ENCODE assay signal across 9 mouse cellular contexts in genomic region chr13:40994487-40995263, GRCm38 (mm10). TPM values are rescaled to one million over a fixed set of nuclear protein-coding genes. Genes with fewer than 3 reads are reported as not detected.
DNase-seq lines count a peak whose midpoint lies in the region; ATAC-seq and TF ChIP-seq lines count a peak whose summit lies in the region.
"Had no signal": no experiment of that assay in that cellular context is flagged by ENCODE, and none has a peak within 500 bp of the region (broad histone marks: within the 10 kb centered on the region; RNA-seq: fewer than 3 reads in every experiment).

No protein-coding gene starts in this region.

- H3K4me2 ChIP-seq in heart, embryonic 14.5 days (ENCODE audit: low read length) = peak overlapping the region; percentile 23
- no peak overlapping the region for H3K4me2 ChIP-seq in lung, postnatal 0 days (replicated peaks; ENCODE audit: low read depth, low read length)
- H3K4me2 ChIP-seq in forebrain, embryonic 11.5 days (ENCODE audit: low read depth, low read length, severe bottlenecking) = peak overlapping the region; percentile 18; the same call in 1 of the 2 replicates

- H3K27ac ChIP-seq in heart, embryonic 14.5 days (replicated peaks in 1 of 2; ENCODE audit: control insufficient read depth in 1 of 2, insufficient read depth in 1 of 2, low read depth in 2 of 2, low read length in 2 of 2) = peak overlapping the region; percentile 11 to 33; a peak in 1 of 4 replicates
- no peak overlapping the region for H3K27ac ChIP-seq in lung, postnatal 0 days (ENCODE audit: low read length)
- peak overlapping the region; percentile 46; the same call in 1 of the 2 replicates for H3K27ac ChIP-seq in forebrain, embryonic 11.5 days (ENCODE audit: low read depth, low read length)
- H3K27ac ChIP-seq: macrophage had no signal

- peaks cover 0 to 12% of the 10 kb centered on the region in 2 experiments; a peak in 3 of 4 replicates for H3K4me1 ChIP-seq in heart, embryonic 14.5 days (ENCODE audit: control insufficient read depth in 2 of 2, insufficient read depth in 2 of 2, low read length in 2 of 2)
- H3K4me1 ChIP-seq in lung, postnatal 0 days (ENCODE audit: insufficient read depth, low read depth, low read length) = no peaks in the 10 kb centered on the region
- peaks cover 4% of the 10 kb centered on the region; the same call in 1 of the 2 replicates for H3K4me1 ChIP-seq in forebrain, embryonic 11.5 days (replicated peaks; ENCODE audit: control insufficient read depth, insufficient read depth, low read length)

- H3K27me3 ChIP-seq in heart, embryonic 14.5 days (ENCODE audit: control insufficient read depth, insufficient read depth, low read length) = no peaks in the 10 kb centered on the region
- H3K27me3 ChIP-seq in lung, postnatal 0 days (replicated peaks; ENCODE audit: insufficient read depth, low read length) = no peaks in the 10 kb centered on the region
- H3K27me3 ChIP-seq in forebrain, embryonic 11.5 days (ENCODE audit: control insufficient read depth, insufficient read depth, low read length) = peaks cover 2% of the 10 kb centered on the region; the same call in 1 of the 2 replicates

- intact Hi-C loops in heart, postnatal 36 days (cut with DNase I) = no loop called here

- TF ChIP-seq CTCF in lung, postnatal 0 days (IDR thresholded peaks at IDR 0.05) = no peak

- H3K4me3 ChIP-seq in heart, embryonic 14.5 days (ENCODE audit: control insufficient read depth in 1 of 2, insufficient read depth in 1 of 2, low read depth in 1 of 2, low read length in 2 of 2) = no peak overlapping the region
- no peak overlapping the region for H3K4me3 ChIP-seq in lung, postnatal 0 days (ENCODE audit: low read depth, low read length)
- no peak overlapping the region for H3K4me3 ChIP-seq in forebrain, embryonic 11.5 days (ENCODE audit: low read depth, low read length)

- DNase-seq in heart, postnatal 36 days = no peak
- DNase-seq in lung, postnatal 0 days (ENCODE audit: low spot score) = peak; percentile 10
- DNase-seq in lung, postnatal 36 days = no peak
- no peak for DNase-seq in forebrain, embryonic 11.5 days (ENCODE audit: low spot score)
- DNase-seq in retina, embryonic 14.5 days (ENCODE audit: low spot score) = peak; percentile 33
- no peak for DNase-seq in cerebellum, postnatal 14 days

- no peak for ATAC-seq in heart, embryonic 14.5 days (ENCODE audit: insufficient number of reproducible peaks, insufficient read depth, low FRiP score, low read depth)
- no peak; the same call in 1 of the 2 replicates for ATAC-seq in lung, postnatal 0 days
- ATAC-seq in forebrain, embryonic 11.5 days (replicated peaks; ENCODE audit: low FRiP score) = peak; percentile 82
- ATAC-seq in inflammation-experienced regulatory T-cells, adult 6 months = no peak

- H3K9me3 ChIP-seq in heart, embryonic 14.5 days (ENCODE audit: control insufficient read depth, low read length) = no peaks in the 10 kb centered on the region
- H3K9me3 ChIP-seq in lung, postnatal 0 days (ENCODE audit: low read length) = no peaks in the 10 kb centered on the region
- no peaks in the 10 kb centered on the region for H3K9me3 ChIP-seq in forebrain, embryonic 11.5 days (ENCODE audit: control insufficient read depth, low read length)

- no peaks in the 10 kb centered on the region for H3K36me3 ChIP-seq in heart, embryonic 14.5 days (ENCODE audit: control insufficient read depth, insufficient read depth, low read length)
- H3K36me3 ChIP-seq in lung, postnatal 0 days (ENCODE audit: insufficient read depth, low read length) = no peaks in the 10 kb centered on the region
- H3K36me3 ChIP-seq in forebrain, embryonic 11.5 days (ENCODE audit: control insufficient read depth, insufficient read depth, low read length) = no peaks in the 10 kb centered on the region

- peak overlapping the region; percentile 38; the same call in 1 of the 2 replicates for H3K9ac ChIP-seq in heart, embryonic 14.5 days (ENCODE audit: low read length)
- H3K9ac ChIP-seq in lung, postnatal 0 days (replicated peaks; ENCODE audit: low read depth) = no peak overlapping the region
- H3K9ac ChIP-seq in forebrain, embryonic 11.5 days (ENCODE audit: low read length) = no peak overlapping the region

- no peak for TF ChIP-seq EP300 in lung, postnatal 0 days (IDR thresholded peaks at IDR 0.05)

- 36% methylated on average over 8 of the region's 8 CpGs for WGBS in heart, embryonic 14.5 days
- WGBS in lung, postnatal 0 days = 10% methylated on average over 8 of the region's 8 CpGs
- 11% methylated on average over 8 of the region's 8 CpGs for WGBS in forebrain, embryonic 11.5 days

RNA-seq across cellular contexts. Expression of gene Pak1ip1, which starts 6.1 kb away (rescaled TPM):
- 52.1 and 54.6 TPM in 2 replicates for polyA plus RNA-seq in heart, embryonic 14.5 days (2014; fragmentation: Nextera tagmentation; extraction: Ambion mirVana)
- 10 to 100 TPM; 26.5 to 29.6 TPM for total RNA-seq in heart, postnatal 36 days (2021)
- 56.9 and 62.6 TPM in 2 replicates for polyA plus RNA-seq in lung, postnatal 0 days (2015; fragmentation: Nextera tagmentation; extraction: Ambion mirVana)
- polyA plus RNA-seq in forebrain, embryonic 11.5 days (2014; fragmentation: Nextera tagmentation; extraction: Ambion mirVana) = 88.4 and 92.0 TPM in 2 replicates
- 100 to 1,000 TPM in 1 of 3 experiments, 10 to 100 TPM in 2; 75.7 to 103 (median 84.7) TPM for polyA plus RNA-seq in inflammation-experienced regulatory T-cells, adult 6 months (2017; shearing (Covaris generic))

RNA-seq across cellular contexts. Expression of gene Tmem14c, which starts 21.4 kb away (rescaled TPM):
- polyA plus RNA-seq in heart, embryonic 14.5 days (2014; fragmentation: Nextera tagmentation; extraction: Ambion mirVana) = 245 and 252 TPM in 2 replicates
- 100 to 1,000 TPM; 180 to 198 TPM for total RNA-seq in heart, postnatal 36 days (2021)
- polyA plus RNA-seq in lung, postnatal 0 days (2015; fragmentation: Nextera tagmentation; extraction: Ambion mirVana) = 207 and 219 TPM in 2 replicates
- 168 and 183 TPM in 2 replicates for polyA plus RNA-seq in forebrain, embryonic 11.5 days (2014; fragmentation: Nextera tagmentation; extraction: Ambion mirVana)
- polyA plus RNA-seq in inflammation-experienced regulatory T-cells, adult 6 months (2017; shearing (Covaris generic)) = 100 to 1,000 TPM; 130 to 207 (median 140) TPM

Comparison
In these comparisons a context has a peak if more than half of its experiments do, and no peak if none do; other contexts are left out.
1. DNase-seq: peak in lung, postnatal 0 days (single experiment) and retina, embryonic 14.5 days (single experiment); none in heart, postnatal 36 days (0 of 2), lung, postnatal 36 days (single experiment), forebrain, embryonic 11.5 days (single experiment) and cerebellum, postnatal 14 days (0 of 2).